Mouse (Mus musculus): ENCODE results near the gene Schip1. TPM values are rescaled to one million over a fixed set of nuclear protein-coding genes. Genes with fewer than 3 reads are reported as not detected.
"Not testable (repeated sequence)": the region's sequence is repeated elsewhere in the genome, so short reads cannot be mapped to it uniquely, and the experiment has no call there.

The Schip1 gene
- polyA plus RNA-seq, 1 experiment from 2014 or later, result 86.4 TPM

DNA sequence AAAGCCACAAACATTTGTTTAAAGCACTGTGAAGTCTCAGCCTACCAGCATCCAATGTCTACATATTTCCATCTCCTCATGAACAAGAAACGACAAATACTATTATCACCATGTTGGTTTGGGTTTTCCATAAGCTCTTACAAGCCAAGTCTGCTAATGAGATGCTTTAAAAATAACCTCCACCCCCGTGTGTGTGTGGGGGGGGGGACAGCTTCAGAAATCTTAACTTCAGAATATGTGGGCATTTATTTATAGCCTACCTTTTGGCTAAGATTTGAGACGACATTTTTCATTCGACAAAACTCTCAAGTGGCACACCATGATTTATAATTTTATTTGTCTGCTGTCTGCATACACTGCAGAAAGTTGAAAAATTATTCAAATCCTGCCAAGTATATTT is 12.8 kb downstream of the Schip1 start:
- no peaks in the 10 kb centered on the region for H3K36me3 ChIP-seq
- no peak overlapping the region for H3K27ac ChIP-seq
- H3K27me3 ChIP-seq (ENCODE audit: insufficient read depth, poor library complexity, severe bottlenecking), result no peaks in the 10 kb centered on the region
- H3K4me3 ChIP-seq, result no peak overlapping the region
- no peaks in the 10 kb centered on the region for H3K4me1 ChIP-seq (replicated peaks)
- no peaks in the 10 kb centered on the region for H3K9me3 ChIP-seq
- no peak for DNase-seq (ENCODE audit: low spot score)
- WGBS, result 87% methylated on average over 4 of the region's 4 CpGs

DNA sequence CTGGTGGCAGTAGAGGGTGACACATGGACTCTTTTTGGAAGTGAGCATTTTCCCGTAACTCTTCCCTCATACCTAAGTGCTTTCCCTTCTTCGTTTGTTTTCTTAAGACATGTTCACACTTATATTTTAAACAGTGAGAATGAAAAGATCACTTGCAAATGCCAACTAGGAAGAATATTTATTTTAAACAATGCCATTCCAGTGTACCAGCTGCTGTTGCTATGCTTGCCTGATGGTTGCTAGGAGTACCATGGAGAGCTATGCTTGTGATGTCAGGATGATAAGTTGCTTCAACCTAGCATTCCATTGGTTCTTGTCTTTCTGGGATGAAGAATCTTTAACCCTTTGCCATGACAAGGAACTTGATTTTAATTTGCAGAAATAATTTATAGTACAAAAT is 20.4 kb downstream of the Schip1 start:
- no peak for DNase-seq (ENCODE audit: low spot score)
- Histone ChIP-seq H3K4me1 (replicated peaks) (no peaks in the 10 kb centered on the region), H3K27me3 (ENCODE audit: insufficient read depth, poor library complexity, severe bottlenecking) (no peaks in the 10 kb centered on the region), H3K36me3 (no peaks in the 10 kb centered on the region), H3K4me3 (no peak overlapping the region), H3K27ac (no peak overlapping the region), H3K9me3 (no peaks in the 10 kb centered on the region)
- 74% methylated on average over 2 of the region's 2 CpGs for WGBS

DNA sequence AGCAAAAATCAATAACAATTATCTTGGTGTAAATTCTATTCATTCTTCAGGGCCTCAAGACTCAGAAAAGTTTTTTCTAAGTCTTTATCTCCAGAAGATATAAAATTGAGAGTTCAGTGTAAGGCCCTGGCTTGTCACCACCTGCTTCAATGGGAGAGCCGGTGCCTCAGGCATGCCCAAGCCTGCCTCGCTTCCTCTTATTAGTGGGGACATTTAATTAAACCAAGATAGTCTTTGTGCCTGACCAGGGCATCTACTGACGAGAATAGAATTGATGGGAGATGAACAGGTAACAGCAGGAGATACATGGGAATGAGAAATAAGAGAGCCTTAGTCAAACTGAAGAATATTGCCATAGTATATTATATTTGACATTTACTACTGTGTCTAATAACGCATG is 27.5 kb downstream of the Schip1 start:
- H3K27ac ChIP-seq, result no peak overlapping the region
- 80% methylated on average over 4 of the region's 4 CpGs for WGBS
- no peaks in the 10 kb centered on the region for H3K36me3 ChIP-seq
- H3K4me1 ChIP-seq (replicated peaks), result no peaks in the 10 kb centered on the region
- DNase-seq (ENCODE audit: low spot score), result no peak
- H3K9me3 ChIP-seq, result no peaks in the 10 kb centered on the region
- H3K4me3 ChIP-seq, result no peak overlapping the region
- H3K27me3 ChIP-seq (ENCODE audit: insufficient read depth, poor library complexity, severe bottlenecking), result no peaks in the 10 kb centered on the region

DNA sequence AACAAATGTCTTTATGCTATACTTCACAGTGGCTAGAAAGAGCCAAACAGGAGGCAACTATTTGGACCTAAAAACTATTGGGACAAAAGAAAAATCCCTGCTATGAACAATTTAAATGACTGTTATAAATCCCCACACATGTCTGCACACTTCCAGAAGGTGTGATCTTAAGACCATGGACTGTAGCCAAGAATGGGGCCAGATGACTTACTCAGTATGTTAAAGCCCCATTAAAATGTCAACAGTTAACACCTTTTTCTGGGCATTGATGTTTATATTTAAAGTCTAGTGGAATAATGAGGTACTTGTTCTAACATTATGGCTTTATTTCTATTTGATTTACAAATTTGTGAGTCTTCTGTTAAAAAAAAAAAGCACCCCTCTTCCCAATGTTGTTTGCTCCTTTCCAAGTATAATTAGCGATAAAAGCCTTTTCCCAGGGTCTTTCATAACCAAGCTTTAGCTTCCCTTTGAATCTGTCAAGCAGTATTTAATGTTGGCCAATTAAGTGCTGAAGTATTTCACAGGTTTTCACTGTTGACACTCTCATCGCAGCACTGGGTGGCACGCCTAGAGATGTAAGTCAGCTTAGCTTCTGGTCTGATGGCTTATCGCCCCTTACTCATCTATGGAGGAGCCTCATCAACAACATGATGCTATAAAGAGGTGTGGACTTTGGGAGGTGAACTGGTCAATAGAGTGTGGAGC is 32.3 kb downstream of the Schip1 start:
- DNase-seq (ENCODE audit: low spot score), result no peak
- Histone ChIP-seq H3K4me3 (no peak overlapping the region), H3K36me3 (no peaks in the 10 kb centered on the region), H3K27me3 (ENCODE audit: insufficient read depth, poor library complexity, severe bottlenecking) (no peaks in the 10 kb centered on the region), H3K4me1 (replicated peaks) (no peaks in the 10 kb centered on the region), H3K27ac (no peak overlapping the region), H3K9me3 (no peaks in the 10 kb centered on the region)
- 89% methylated on average over 4 of the region's 4 CpGs for WGBS

DNA sequence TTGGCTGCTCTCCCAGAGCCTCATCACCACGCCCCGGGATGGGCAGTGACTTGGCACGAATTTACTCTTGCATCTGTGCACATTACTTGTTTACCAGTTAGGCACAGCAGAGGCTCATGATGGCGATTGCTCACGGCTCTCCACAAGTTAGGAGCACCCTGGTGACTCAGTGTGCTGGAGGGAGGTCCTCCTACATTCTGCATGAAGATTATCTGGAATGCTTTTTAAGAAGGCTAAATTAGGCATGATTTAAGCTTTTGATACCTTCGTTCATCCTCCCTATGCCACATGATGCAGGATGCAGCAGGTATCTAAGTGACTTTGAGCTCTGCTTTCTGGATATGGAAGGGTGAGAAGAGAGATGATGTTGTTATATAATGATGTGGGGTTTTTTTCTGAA is 35.0 kb downstream of the Schip1 start:
- 86% methylated on average over 6 of the region's 6 CpGs for WGBS

DNA sequence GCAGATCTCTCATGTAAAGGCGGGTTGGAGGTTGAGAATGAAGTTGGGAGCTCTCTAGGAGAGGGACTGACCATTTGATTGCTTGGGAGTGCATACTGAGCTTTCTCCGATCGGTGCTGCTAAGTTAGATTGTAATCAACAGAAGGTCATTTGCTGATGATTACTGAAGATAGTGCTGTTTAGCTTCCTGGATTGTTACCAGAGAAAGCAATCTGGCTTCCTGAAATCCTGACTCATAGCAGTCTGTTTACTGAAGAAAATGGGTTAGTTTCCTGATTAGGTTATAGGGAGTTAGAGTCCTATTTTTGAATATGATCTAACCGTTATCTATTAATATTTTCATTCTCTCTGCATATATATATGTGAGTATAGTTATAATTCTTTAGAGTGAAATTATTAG is 36.7 kb downstream of the Schip1 start:
- Histone ChIP-seq H3K9me3 (no peaks in the 10 kb centered on the region), H3K4me1 (replicated peaks) (no peaks in the 10 kb centered on the region), H3K27ac (no peak overlapping the region), H3K36me3 (no peaks in the 10 kb centered on the region), H3K4me3 (no peak overlapping the region), H3K27me3 (ENCODE audit: insufficient read depth, poor library complexity, severe bottlenecking) (no peaks in the 10 kb centered on the region)
- 84% methylated on average over 4 of the region's 4 CpGs for WGBS
- DNase-seq (ENCODE audit: low spot score), result no peak

More for the DNA sequence above, 35.0 kb downstream of the Schip1 start:
- not testable (repeated sequence) for H3K9me3 ChIP-seq; DNase-seq (ENCODE audit: low spot score); H3K27ac ChIP-seq; H3K4me3 ChIP-seq; H3K4me1 ChIP-seq (replicated peaks); H3K36me3 ChIP-seq; H3K27me3 ChIP-seq (ENCODE audit: insufficient read depth, poor library complexity, severe bottlenecking)

DNA sequence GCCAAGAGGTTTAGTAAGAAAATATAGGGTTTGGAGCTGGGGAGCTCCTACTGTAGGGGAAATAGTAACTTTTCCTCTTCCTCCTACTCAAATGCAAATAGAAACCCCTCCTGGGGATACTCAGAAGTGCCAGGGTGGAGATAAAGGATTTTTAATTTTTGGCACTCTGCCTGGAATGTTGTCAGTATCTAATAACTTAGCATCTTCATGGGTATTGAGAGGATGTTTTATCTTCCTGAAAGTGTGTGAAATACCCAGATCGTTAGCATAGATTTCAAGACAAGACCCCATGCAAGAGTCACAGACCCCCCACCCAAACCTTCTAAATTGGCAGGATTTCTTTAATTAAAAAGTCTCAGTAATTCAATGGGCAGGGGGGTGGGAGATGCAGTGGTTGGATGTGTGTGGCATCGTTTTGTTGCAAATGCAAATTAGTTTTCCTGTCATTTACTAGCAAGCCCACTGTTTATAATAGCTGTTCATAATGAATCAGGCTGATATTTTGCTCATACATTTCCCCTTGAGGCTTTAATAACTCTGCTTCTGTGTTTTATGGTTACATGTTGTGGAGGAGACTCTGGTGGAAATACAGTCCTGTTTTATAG is 40.6 kb downstream of the Schip1 start:
- Histone ChIP-seq H3K9me3 (no peaks in the 10 kb centered on the region), H3K4me3 (no peak overlapping the region), H3K27ac (no peak overlapping the region), H3K27me3 (ENCODE audit: insufficient read depth, poor library complexity, severe bottlenecking) (no peaks in the 10 kb centered on the region), H3K4me1 (replicated peaks) (no peaks in the 10 kb centered on the region), H3K36me3 (no peaks in the 10 kb centered on the region)
- no peak for DNase-seq (ENCODE audit: low spot score)
- 88% methylated on average over 2 of the region's 2 CpGs for WGBS

DNA sequence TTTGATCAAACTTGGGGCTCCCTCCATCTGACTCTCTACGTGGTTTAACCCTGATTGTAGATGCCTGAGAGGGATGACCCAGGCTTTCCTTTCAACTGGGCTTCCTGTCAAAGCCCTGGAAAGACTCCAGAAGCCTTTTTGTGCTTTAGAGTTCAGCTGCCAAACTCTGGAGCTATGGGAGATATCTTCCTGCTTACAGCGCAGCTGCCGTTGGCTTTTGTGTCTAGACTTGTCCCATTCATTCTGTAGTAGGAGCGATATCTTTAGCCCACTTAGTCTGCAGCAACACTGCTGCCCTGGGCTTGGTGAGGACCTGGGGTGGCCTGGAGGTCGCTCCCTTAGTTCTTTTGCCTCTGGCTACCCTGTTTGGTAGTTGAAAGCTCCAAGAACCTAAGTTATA is 56.7 kb downstream of the Schip1 start:
- H3K4me1 ChIP-seq (replicated peaks), result no peaks in the 10 kb centered on the region
- DNase-seq (ENCODE audit: low spot score), result no peak
- H3K9me3 ChIP-seq, result no peaks in the 10 kb centered on the region
- no peak overlapping the region for H3K27ac ChIP-seq
- no peaks in the 10 kb centered on the region for H3K27me3 ChIP-seq (ENCODE audit: insufficient read depth, poor library complexity, severe bottlenecking)
- no peaks in the 10 kb centered on the region for H3K36me3 ChIP-seq
- WGBS, result 77% methylated on average over 5 of the region's 5 CpGs
- H3K4me3 ChIP-seq, result no peak overlapping the region

DNA sequence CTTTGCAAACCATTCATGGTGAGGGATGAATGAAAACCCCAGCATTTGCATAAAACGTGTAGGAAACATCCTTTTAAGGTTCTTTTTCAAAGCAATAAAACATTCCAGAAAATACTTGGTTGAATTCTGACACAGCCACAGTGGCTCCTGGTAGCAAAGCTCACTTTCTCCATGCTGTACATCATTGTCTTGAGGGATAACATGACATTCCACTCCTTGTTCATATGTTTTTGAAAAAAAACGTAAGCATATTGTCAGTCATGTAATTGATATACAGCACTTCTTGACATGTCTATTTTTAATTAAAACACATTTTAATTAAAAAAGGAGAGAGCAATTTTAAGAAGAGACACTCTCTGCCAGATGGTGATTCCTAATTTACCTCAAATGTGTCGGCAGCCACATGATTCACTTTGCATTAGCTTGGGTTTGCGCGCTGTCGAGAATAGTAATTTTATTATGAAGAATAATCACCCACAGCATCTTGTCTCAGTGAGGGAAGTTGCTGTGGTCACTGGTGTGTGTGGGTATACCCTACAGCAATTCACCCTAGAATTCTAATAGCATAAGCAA is 61.8 kb downstream of the Schip1 start:
- WGBS, result 80% methylated on average over 6 of the region's 6 CpGs
- H3K9me3 ChIP-seq, result no peaks in the 10 kb centered on the region

DNA sequence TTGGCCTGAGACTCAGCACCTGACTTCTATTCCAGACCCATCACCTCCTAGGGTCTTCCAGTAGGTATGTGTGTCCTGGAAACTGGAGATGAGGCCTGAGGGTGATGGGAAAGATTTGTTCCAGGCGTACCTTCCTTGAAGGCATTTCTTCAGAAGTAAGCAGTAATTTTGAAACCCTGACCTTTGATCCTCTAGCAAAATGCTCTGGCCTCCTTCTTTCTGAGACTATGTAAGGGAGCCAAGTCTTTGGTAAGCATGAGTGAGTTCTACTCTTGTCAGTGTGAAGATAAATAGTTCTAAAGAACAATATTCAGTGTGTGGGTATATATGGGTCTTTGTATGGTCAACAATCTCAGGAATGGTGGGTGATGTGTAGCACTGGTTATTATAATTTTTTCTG is 65.8 kb downstream of the Schip1 start:
- 81% methylated on average over 1 of the region's 1 CpGs for WGBS
- Histone ChIP-seq H3K9me3 (no peaks in the 10 kb centered on the region), H3K36me3 (no peaks in the 10 kb centered on the region), H3K27ac (no peak overlapping the region), H3K4me3 (no peak overlapping the region), H3K4me1 (replicated peaks) (no peaks in the 10 kb centered on the region), H3K27me3 (ENCODE audit: insufficient read depth, poor library complexity, severe bottlenecking) (no peaks in the 10 kb centered on the region)
- no peak for DNase-seq (ENCODE audit: low spot score)

More for the DNA sequence above, 61.8 kb downstream of the Schip1 start:
- H3K4me1 ChIP-seq (replicated peaks), result no peaks in the 10 kb centered on the region
- no peak overlapping the region for H3K4me3 ChIP-seq
- DNase-seq (ENCODE audit: low spot score), result no peak
- no peaks in the 10 kb centered on the region for H3K27me3 ChIP-seq (ENCODE audit: insufficient read depth, poor library complexity, severe bottlenecking)
- H3K27ac ChIP-seq, result no peak overlapping the region
- H3K36me3 ChIP-seq, result no peaks in the 10 kb centered on the region

DNA sequence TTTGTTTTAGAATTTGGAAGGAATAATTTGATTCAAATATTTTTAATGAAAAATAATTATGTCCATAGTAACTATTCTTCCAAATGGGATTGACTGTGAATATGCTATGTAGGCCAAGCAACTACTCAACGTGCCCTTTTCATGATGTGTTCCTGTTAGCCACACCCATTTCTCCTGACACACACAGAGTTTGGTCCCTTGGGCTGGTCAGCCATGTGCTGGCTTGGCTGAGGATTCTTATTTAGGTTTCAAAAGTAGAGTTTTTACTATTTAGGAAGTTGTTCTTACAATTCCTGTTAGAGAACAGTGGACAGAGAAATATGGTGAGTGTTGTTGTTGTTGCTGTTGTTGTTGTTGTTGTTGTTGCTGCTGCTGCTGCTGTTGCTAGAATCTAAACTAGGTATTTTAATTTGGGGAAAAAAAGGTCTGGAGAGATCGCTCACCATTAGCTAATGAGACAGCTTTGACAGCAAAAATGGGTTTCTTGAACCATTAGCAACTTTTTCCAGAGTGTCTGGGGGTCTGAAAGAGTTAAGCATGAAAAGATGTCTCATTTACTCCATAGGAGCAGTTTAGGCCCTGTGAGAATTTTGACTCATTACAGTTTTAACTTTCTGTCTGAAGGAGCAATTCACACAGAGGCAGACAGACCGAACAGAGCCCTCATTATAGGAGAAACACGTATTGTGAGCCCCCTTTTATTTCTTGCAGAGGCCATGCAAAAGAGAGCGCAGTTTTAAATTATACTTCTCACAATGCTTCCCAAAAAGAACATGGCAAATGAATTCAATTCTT is 74.4 kb downstream of the Schip1 start:
- no peaks in the 10 kb centered on the region for H3K9me3 ChIP-seq
- H3K36me3 ChIP-seq, result no peaks in the 10 kb centered on the region
- H3K4me1 ChIP-seq (replicated peaks), result no peaks in the 10 kb centered on the region
- H3K4me3 ChIP-seq, result no peak overlapping the region
- no peaks in the 10 kb centered on the region for H3K27me3 ChIP-seq (ENCODE audit: insufficient read depth, poor library complexity, severe bottlenecking)
- H3K27ac ChIP-seq, result no peak overlapping the region
- DNase-seq (ENCODE audit: low spot score), result no peak
- WGBS, result 75% methylated on average over 5 of the region's 5 CpGs

DNA sequence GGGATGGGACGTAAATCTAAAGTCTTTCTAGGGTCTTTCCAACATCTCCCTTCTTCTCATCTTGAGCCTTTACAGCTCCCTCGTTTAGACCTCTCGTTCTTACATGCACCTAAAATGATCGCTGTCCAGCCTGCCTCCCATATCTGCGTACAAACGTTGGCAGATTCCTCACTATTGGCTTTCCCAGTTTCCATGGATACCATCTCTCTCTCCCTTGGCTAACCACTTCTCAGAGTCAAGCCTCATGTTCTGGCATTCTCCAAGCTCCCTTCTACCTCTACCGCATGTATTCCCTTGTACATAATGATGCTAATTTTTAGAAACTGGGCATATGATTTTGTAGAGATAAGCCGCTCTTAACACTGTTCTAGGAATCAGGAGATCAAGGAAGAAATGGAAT is 86.1 kb downstream of the Schip1 start:
- 88% methylated on average over 8 of the region's 8 CpGs for WGBS
- no peak overlapping the region for H3K4me3 ChIP-seq

DNA sequence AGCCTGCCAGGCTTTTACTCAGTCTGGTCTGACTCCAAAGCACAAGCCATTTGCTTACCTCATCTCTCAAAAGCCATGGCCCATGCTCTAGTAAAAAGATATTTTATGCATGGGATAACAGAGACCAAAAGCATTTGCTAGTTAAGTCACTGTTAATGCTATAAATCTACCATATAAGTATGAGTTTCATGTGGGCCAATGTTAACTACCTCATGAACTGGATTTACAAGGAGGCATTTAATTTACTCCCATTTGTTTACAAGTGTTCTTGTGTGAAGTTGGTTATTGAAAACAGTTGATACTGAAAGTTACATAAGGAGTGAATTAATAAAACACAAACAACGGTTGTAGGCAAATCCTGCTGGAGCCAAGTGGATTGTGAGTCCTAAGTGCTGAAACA is 95.6 kb downstream of the Schip1 start:
- Histone ChIP-seq H3K4me1 (replicated peaks) (no peaks in the 10 kb centered on the region), H3K27me3 (ENCODE audit: insufficient read depth, poor library complexity, severe bottlenecking) (no peaks in the 10 kb centered on the region), H3K9me3 (no peaks in the 10 kb centered on the region), H3K27ac (no peak overlapping the region), H3K36me3 (no peaks in the 10 kb centered on the region), H3K4me3 (no peak overlapping the region)
- WGBS, result 91% methylated on average over 1 of the region's 1 CpGs
- no peak for DNase-seq (ENCODE audit: low spot score)

More for the DNA sequence above, 86.1 kb downstream of the Schip1 start:
- H3K27ac ChIP-seq, result no peak overlapping the region
- H3K9me3 ChIP-seq, result no peaks in the 10 kb centered on the region
- H3K36me3 ChIP-seq, result no peaks in the 10 kb centered on the region
- H3K27me3 ChIP-seq (ENCODE audit: insufficient read depth, poor library complexity, severe bottlenecking), result no peaks in the 10 kb centered on the region
- no peak for DNase-seq (ENCODE audit: low spot score)
- H3K4me1 ChIP-seq (replicated peaks), result no peaks in the 10 kb centered on the region
